In genomic region chr6:86366853-86367249, GRCm38 (mm10) we compare ENCODE assay signal across 11 mouse cellular contexts. TPM values are rescaled to one million over a fixed set of nuclear protein-coding genes. Genes with fewer than 3 reads are reported as not detected.
DNase-seq lines count a peak whose midpoint lies in the region; ATAC-seq and TF ChIP-seq lines count a peak whose summit lies in the region.
"Had no signal": no experiment of that assay in that cellular context is flagged by ENCODE, and none has a peak within 500 bp of the region (broad histone marks: within the 10 kb centered on the region; RNA-seq: fewer than 3 reads in every experiment).

No protein-coding gene starts in this region.

- intact Hi-C loops in heart, postnatal 14 days (cut with DNase I): no loop called here

- H3K36me3 ChIP-seq in heart, postnatal 0 days (replicated peaks; ENCODE audit: control insufficient read depth, insufficient read depth, low read length): peaks cover 6% of the 10 kb centered on the region
- H3K36me3 ChIP-seq in embryonic facial prominence, embryonic 12.5 days: peaks cover 7% of the 10 kb centered on the region; the same call in 1 of the 2 replicates
- peaks cover 6% of the 10 kb centered on the region; the same call in 1 of the 2 replicates for H3K36me3 ChIP-seq in intestine, postnatal 0 days (ENCODE audit: control insufficient read depth, insufficient read depth)
- H3K36me3 ChIP-seq in neural tube, embryonic 12.5 days: peaks cover 10% of the 10 kb centered on the region

- no peak overlapping the region for H3K9ac ChIP-seq in heart, postnatal 0 days (replicated peaks; ENCODE audit: low read depth, low read length)
- H3K9ac ChIP-seq in embryonic facial prominence, embryonic 12.5 days: peak overlapping the region; percentile 7; the same call in 1 of the 2 replicates
- H3K9ac ChIP-seq in intestine, postnatal 0 days (ENCODE audit: low read depth, low read length): no peak overlapping the region
- H3K9ac ChIP-seq in neural tube, embryonic 12.5 days: no peak overlapping the region

- ATAC-seq in heart, postnatal 0 days (ENCODE audit: insufficient read depth, low read depth): no peak
- no peak for ATAC-seq in embryonic facial prominence, embryonic 12.5 days (ENCODE audit: insufficient number of reproducible peaks, insufficient read depth, low FRiP score, low TSS enrichment)
- no peak for ATAC-seq in intestine, postnatal 0 days
- ATAC-seq in neural tube, embryonic 12.5 days (ENCODE audit: low FRiP score, low read depth): no peak

- no peaks in the 10 kb centered on the region for H3K27me3 ChIP-seq in heart, postnatal 0 days (ENCODE audit: control insufficient read depth, insufficient read depth, low read length)
- no peaks in the 10 kb centered on the region for H3K27me3 ChIP-seq in embryonic facial prominence, embryonic 12.5 days
- H3K27me3 ChIP-seq in intestine, postnatal 0 days (replicated peaks; ENCODE audit: control insufficient read depth, insufficient read depth, low read length): no peaks in the 10 kb centered on the region
- no peaks in the 10 kb centered on the region for H3K27me3 ChIP-seq in neural tube, embryonic 12.5 days (replicated peaks)

- TF ChIP-seq CTCF in heart, postnatal 0 days (IDR thresholded peaks at IDR 0.05; ENCODE audit: low read depth): no peak
- no peak for TF ChIP-seq CTCF in intestine, postnatal 0 days (IDR thresholded peaks at IDR 0.05; ENCODE audit: low read depth)

- WGBS in heart, postnatal 0 days: 52% methylated on average over 2 of the region's 2 CpGs
- WGBS in embryonic facial prominence, embryonic 12.5 days: 85% methylated on average over 2 of the region's 2 CpGs
- whole genome bisulfite sequencing in intestine, postnatal 0 days: 64% methylated on average over 2 of the region's 2 CpGs
- 81% methylated on average over 2 of the region's 2 CpGs for WGBS in neural tube, embryonic 12.5 days

- H3K4me2 ChIP-seq in heart, postnatal 0 days (ENCODE audit: low read depth, low read length): peak overlapping the region; percentile 92; the same call in 1 of the 2 replicates
- H3K4me2 ChIP-seq in embryonic facial prominence, embryonic 12.5 days (replicated peaks): peak overlapping the region; percentile 81
- H3K4me2 ChIP-seq in intestine, postnatal 0 days (replicated peaks; ENCODE audit: low read depth): peak overlapping the region; percentile 98
- peak overlapping the region; percentile 89 for H3K4me2 ChIP-seq in neural tube, embryonic 12.5 days (replicated peaks)

- TF ChIP-seq EP300 in heart, postnatal 0 days (IDR thresholded peaks at IDR 0.05; ENCODE audit: low read depth): no peak

- no peaks in the 10 kb centered on the region for H3K9me3 ChIP-seq in heart, postnatal 0 days (replicated peaks; ENCODE audit: control insufficient read depth, low read length)
- no peaks in the 10 kb centered on the region for H3K9me3 ChIP-seq in embryonic facial prominence, embryonic 12.5 days
- no peaks in the 10 kb centered on the region for H3K9me3 ChIP-seq in intestine, postnatal 0 days (ENCODE audit: control insufficient read depth)
- no peaks in the 10 kb centered on the region for H3K9me3 ChIP-seq in neural tube, embryonic 12.5 days

- peaks cover 21% of the 10 kb centered on the region for H3K4me1 ChIP-seq in heart, postnatal 0 days (ENCODE audit: control insufficient read depth, insufficient read depth)
- H3K4me1 ChIP-seq in embryonic facial prominence, embryonic 12.5 days: peaks cover 17% of the 10 kb centered on the region
- H3K4me1 ChIP-seq in intestine, postnatal 0 days (replicated peaks; ENCODE audit: control insufficient read depth, insufficient read depth, low read length): peaks cover 4% of the 10 kb centered on the region; the same call in 1 of the 2 replicates
- H3K4me1 ChIP-seq in neural tube, embryonic 12.5 days: peaks cover 17% of the 10 kb centered on the region

- H3K27ac ChIP-seq in heart, postnatal 0 days (ENCODE audit: low read depth): peak overlapping the region; percentile 85; the same call in 1 of the 2 replicates
- H3K27ac ChIP-seq in embryonic facial prominence, embryonic 12.5 days: no peak overlapping the region
- no peak overlapping the region; the same call in 1 of the 2 replicates for H3K27ac ChIP-seq in intestine, postnatal 0 days (ENCODE audit: low read depth, low read length)
- no peak overlapping the region for H3K27ac ChIP-seq in neural tube, embryonic 12.5 days
- H3K27ac ChIP-seq: macrophage had no signal

- DNase-seq in heart, postnatal 0 days (ENCODE audit: low spot score): no peak
- DNase-seq in heart, postnatal 14 days: no peak
- DNase-seq in layer of hippocampus, adult 9-11 months: no peak
- no peak for DNase-seq in right cerebral cortex, postnatal 4 days
- no peak for DNase-seq in adrenal gland, adult 18-20 months (ENCODE audit: low spot score in 2 of 2)
- DNase-seq: gastrocnemius, postnatal 36 days; thymus, adult 2 months had no signal

- no peak overlapping the region for H3K4me3 ChIP-seq in heart, postnatal 0 days (ENCODE audit: low read depth, low read length)
- peak overlapping the region; percentile 68; the same call in 1 of the 2 replicates for H3K4me3 ChIP-seq in embryonic facial prominence, embryonic 12.5 days
- H3K4me3 ChIP-seq in intestine, postnatal 0 days (ENCODE audit: low read depth, low read length): no peak overlapping the region
- H3K4me3 ChIP-seq in neural tube, embryonic 12.5 days: peak overlapping the region; percentile 66; the same call in 1 of the 2 replicates

RNA-seq across cellular contexts. Expression of gene Fam136a, which starts 1.4 kb away (rescaled TPM):
- total RNA-seq in heart, postnatal 0 days (2014; rRNA removed; ENCODE audit: low replicate concordance): 44.3 and 48.2 TPM in 2 replicates
- polyA plus RNA-seq in heart, postnatal 0 days (2015; fragmentation: Nextera tagmentation; extraction: Ambion mirVana): 75.9 TPM in 2 replicates
- 10 to 100 TPM; 26.0 to 27.2 TPM for total RNA-seq in heart, postnatal 14 days (2021)
- polyA plus RNA-seq in embryonic facial prominence, embryonic 12.5 days (2016; fragmentation: Nextera tagmentation; extraction: Ambion mirVana): 132 and 137 TPM in 2 replicates
- polyA plus RNA-seq in intestine, postnatal 0 days (2015; fragmentation: Nextera tagmentation; extraction: Ambion mirVana): 64.8 and 65.8 TPM in 2 replicates
- 111 and 113 TPM in 2 replicates for polyA plus RNA-seq in neural tube, embryonic 12.5 days (2016; fragmentation: Nextera tagmentation; extraction: Ambion mirVana)
- total RNA-seq in adrenal gland, adult 18-20 months (2021): 10 to 100 TPM; 51.0 to 78.9 TPM

RNA-seq across cellular contexts. Expression of gene Snrpg, which starts 4.3 kb away (rescaled TPM):
- total RNA-seq in heart, postnatal 0 days (2014; rRNA removed; ENCODE audit: low replicate concordance): 35.6 and 52.8 TPM in 2 replicates
- 159 and 170 TPM in 2 replicates for polyA plus RNA-seq in heart, postnatal 0 days (2015; fragmentation: Nextera tagmentation; extraction: Ambion mirVana)
- total RNA-seq in heart, postnatal 14 days (2021): 10 to 100 TPM; 51.1 to 52.4 TPM
- 637 and 711 TPM in 2 replicates for polyA plus RNA-seq in embryonic facial prominence, embryonic 12.5 days (2016; fragmentation: Nextera tagmentation; extraction: Ambion mirVana)
- 196 and 204 TPM in 2 replicates for polyA plus RNA-seq in intestine, postnatal 0 days (2015; fragmentation: Nextera tagmentation; extraction: Ambion mirVana)
- 483 and 530 TPM in 2 replicates for polyA plus RNA-seq in neural tube, embryonic 12.5 days (2016; fragmentation: Nextera tagmentation; extraction: Ambion mirVana)
- total RNA-seq in adrenal gland, adult 18-20 months (2021): 100 to 1,000 TPM; 115 to 384 TPM

RNA-seq across cellular contexts. Expression of gene Pcyox1, which starts 30.1 kb away (rescaled TPM):
- 44.5 and 55.8 TPM in 2 replicates for total RNA-seq in heart, postnatal 0 days (2014; rRNA removed; ENCODE audit: low replicate concordance)
- polyA plus RNA-seq in heart, postnatal 0 days (2015; fragmentation: Nextera tagmentation; extraction: Ambion mirVana): 44.5 and 44.7 TPM in 2 replicates
- 10 to 100 TPM; 68.1 to 69.2 TPM for total RNA-seq in heart, postnatal 14 days (2021)
- polyA plus RNA-seq in embryonic facial prominence, embryonic 12.5 days (2016; fragmentation: Nextera tagmentation; extraction: Ambion mirVana): 85.3 and 86.4 TPM in 2 replicates
- 37.8 and 41.0 TPM in 2 replicates for polyA plus RNA-seq in intestine, postnatal 0 days (2015; fragmentation: Nextera tagmentation; extraction: Ambion mirVana)
- 121 and 123 TPM in 2 replicates for polyA plus RNA-seq in neural tube, embryonic 12.5 days (2016; fragmentation: Nextera tagmentation; extraction: Ambion mirVana)
- 100 to 1,000 TPM; 114 to 221 TPM for total RNA-seq in adrenal gland, adult 18-20 months (2021)

RNA-seq across cellular contexts. Expression of gene Tia1, which starts 37.2 kb away (rescaled TPM):
- total RNA-seq in heart, postnatal 0 days (2014; rRNA removed; ENCODE audit: low replicate concordance): 50.5 and 76.7 TPM in 2 replicates
- polyA plus RNA-seq in heart, postnatal 0 days (2015; fragmentation: Nextera tagmentation; extraction: Ambion mirVana): 67.8 and 72.0 TPM in 2 replicates
- 10 to 100 TPM; 38.5 to 39.9 TPM for total RNA-seq in heart, postnatal 14 days (2021)
- 318 and 338 TPM in 2 replicates for polyA plus RNA-seq in embryonic facial prominence, embryonic 12.5 days (2016; fragmentation: Nextera tagmentation; extraction: Ambion mirVana)
- polyA plus RNA-seq in intestine, postnatal 0 days (2015; fragmentation: Nextera tagmentation; extraction: Ambion mirVana): 33.0 and 35.7 TPM in 2 replicates
- polyA plus RNA-seq in neural tube, embryonic 12.5 days (2016; fragmentation: Nextera tagmentation; extraction: Ambion mirVana): 333 and 353 TPM in 2 replicates
- 10 to 100 TPM; 40.3 to 56.3 TPM for total RNA-seq in adrenal gland, adult 18-20 months (2021)

RNA-seq across cellular contexts. Expression of gene Gm44790, which starts 59.6 kb away (rescaled TPM):
- 0.46 TPM in 1 of 2 replicates, not detected in the other for total RNA-seq in heart, postnatal 0 days (2014; rRNA removed; ENCODE audit: low replicate concordance)
- not detected in 2 replicates for polyA plus RNA-seq in heart, postnatal 0 days (2015; fragmentation: Nextera tagmentation; extraction: Ambion mirVana)
- total RNA-seq in heart, postnatal 14 days (2021): not detected
- not detected in 2 replicates for polyA plus RNA-seq in embryonic facial prominence, embryonic 12.5 days (2016; fragmentation: Nextera tagmentation; extraction: Ambion mirVana)
- polyA plus RNA-seq in intestine, postnatal 0 days (2015; fragmentation: Nextera tagmentation; extraction: Ambion mirVana): not detected in 2 replicates
- 0.37 TPM in 1 of 2 replicates, not detected in the other for polyA plus RNA-seq in neural tube, embryonic 12.5 days (2016; fragmentation: Nextera tagmentation; extraction: Ambion mirVana)
- total RNA-seq in adrenal gland, adult 18-20 months (2021): 1 to 10 TPM in 1 of 2 experiments, not detected in 1; 2.7 TPM
- polyA plus RNA-seq: macrophage had no signal

Comparison
In these comparisons a context has a peak if more than half of its experiments do, and no peak if none do; other contexts are left out.
1. H3K4me3 ChIP-seq: peak in embryonic facial prominence, embryonic 12.5 days (single experiment) and neural tube, embryonic 12.5 days (single experiment); none in heart, postnatal 0 days (single experiment) and intestine, postnatal 0 days (single experiment).
2. Peak in every context shown above with its lines, with median percentiles within 50 percentile points of each other: H3K4me2 ChIP-seq.